Mouse (Mus musculus): ENCODE results near the gene Cdk11b. TPM values are rescaled to one million over a fixed set of nuclear protein-coding genes. Genes with fewer than 3 reads are reported as not detected.

Cdk11b gene
- polyA plus RNA-seq, 1 experiment, result 47.7 TPM

GRCm38 (mm10) chr4:155602753-155603152 lies 21.9 kb upstream of the Cdk11b start:
- H3K4me2 ChIP-seq (ENCODE audit: low read depth), result peak overlapping the region; percentile 77
- peaks cover 47% of the 10 kb centered on the region for H3K79me2 ChIP-seq (ENCODE audit: control insufficient read depth, insufficient read depth)
- peaks cover 12% of the 10 kb centered on the region for H3K36me3 ChIP-seq (ENCODE audit: control insufficient read depth, insufficient read depth)
- H3ac ChIP-seq (ENCODE audit: control insufficient read depth, insufficient read length), result no peak overlapping the region
- TF ChIP-seq CEBPB (IDR thresholded peaks at IDR 0.05; ENCODE audit: insufficient read depth, poor library complexity, severe bottlenecking), result no peak
- TF ChIP-seq REST (IDR thresholded peaks at IDR 0.05; ENCODE audit: insufficient read depth, insufficient read length), result no peak
- TF ChIP-seq USF1 (IDR thresholded peaks at IDR 0.05; ENCODE audit: low read depth), result no peak
- no peak for TF ChIP-seq MYOD1 (IDR thresholded peaks at IDR 0.05; ENCODE audit: control insufficient read depth in 1 of 3, insufficient read length in 2 of 3, low read depth in 2 of 3)
- TF ChIP-seq POLR2AphosphoS2 (IDR thresholded peaks at IDR 0.05; ENCODE audit: insufficient read length, low read depth), result no peak
- TF ChIP-seq MYOG (IDR thresholded peaks at IDR 0.05; ENCODE audit: control insufficient read depth in 1 of 3, insufficient read depth in 1 of 3, insufficient read length in 2 of 3, low read depth in 2 of 3), result no peak
- no peak for TF ChIP-seq TCF3 (IDR thresholded peaks at IDR 0.05; ENCODE audit: insufficient read length, low read depth)
- TF ChIP-seq E2F4 (IDR thresholded peaks at IDR 0.05; ENCODE audit: insufficient read depth), result no peak
- no peak for TF ChIP-seq TCF12 (IDR thresholded peaks at IDR 0.05; ENCODE audit: insufficient read depth, poor library complexity, severe bottlenecking)
- TF ChIP-seq MAX (IDR thresholded peaks at IDR 0.05; ENCODE audit: low read depth), result no peak
- no peak for TF ChIP-seq POLR2A (IDR thresholded peaks at IDR 0.05; ENCODE audit: insufficient read length, low read depth)
- no peak for TF ChIP-seq SRF (IDR thresholded peaks at IDR 0.05; ENCODE audit: control insufficient read depth, insufficient read length, low read depth)
- peak overlapping the region; percentile 67 for H3K4me3 ChIP-seq
- no peaks in the 10 kb centered on the region for H3K27me3 ChIP-seq (ENCODE audit: control insufficient read depth, insufficient read depth, insufficient read length)

DNA sequence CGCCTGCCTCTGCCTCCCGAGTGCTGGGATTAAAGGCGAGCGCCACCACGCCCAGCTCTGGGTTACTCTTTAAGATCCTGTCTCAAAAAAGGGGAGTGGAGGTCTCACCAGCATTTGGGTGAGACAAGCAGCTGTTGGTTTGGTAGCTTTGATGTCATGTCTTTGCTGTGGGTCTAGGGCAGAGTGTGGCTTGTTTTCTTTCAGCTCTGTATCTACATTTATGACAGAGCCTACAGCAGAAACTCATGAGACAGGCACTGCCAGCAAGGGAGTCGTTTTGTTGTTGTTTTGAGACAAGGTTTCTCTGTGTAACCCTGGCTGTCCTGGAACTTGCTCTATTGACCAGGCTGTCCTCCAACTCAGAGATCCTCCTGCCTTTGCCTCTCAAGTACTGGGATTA lies 20.9 kb upstream of the Cdk11b start:
- Histone ChIP-seq H3ac (ENCODE audit: control insufficient read depth, insufficient read length) (no peak overlapping the region), H3K36me3 (ENCODE audit: control insufficient read depth, insufficient read depth) (peaks cover 12% of the 10 kb centered on the region), H3K79me2 (ENCODE audit: control insufficient read depth, insufficient read depth) (peaks cover 48% of the 10 kb centered on the region), H3K4me3 (no peak overlapping the region), H3K27me3 (ENCODE audit: control insufficient read depth, insufficient read depth, insufficient read length) (no peaks in the 10 kb centered on the region), H3K4me2 (ENCODE audit: low read depth) (no peak overlapping the region)
- TF ChIP-seq TCF3 (IDR thresholded peaks at IDR 0.05; ENCODE audit: insufficient read length, low read depth) (no peak), REST (IDR thresholded peaks at IDR 0.05; ENCODE audit: insufficient read depth, insufficient read length) (no peak), USF1 (IDR thresholded peaks at IDR 0.05; ENCODE audit: low read depth) (no peak), E2F4 (IDR thresholded peaks at IDR 0.05; ENCODE audit: insufficient read depth) (no peak), POLR2A (IDR thresholded peaks at IDR 0.05; ENCODE audit: insufficient read length, low read depth) (no peak), POLR2AphosphoS2 (IDR thresholded peaks at IDR 0.05; ENCODE audit: insufficient read length, low read depth) (no peak), SRF (IDR thresholded peaks at IDR 0.05; ENCODE audit: control insufficient read depth, insufficient read length, low read depth) (no peak)

DNA sequence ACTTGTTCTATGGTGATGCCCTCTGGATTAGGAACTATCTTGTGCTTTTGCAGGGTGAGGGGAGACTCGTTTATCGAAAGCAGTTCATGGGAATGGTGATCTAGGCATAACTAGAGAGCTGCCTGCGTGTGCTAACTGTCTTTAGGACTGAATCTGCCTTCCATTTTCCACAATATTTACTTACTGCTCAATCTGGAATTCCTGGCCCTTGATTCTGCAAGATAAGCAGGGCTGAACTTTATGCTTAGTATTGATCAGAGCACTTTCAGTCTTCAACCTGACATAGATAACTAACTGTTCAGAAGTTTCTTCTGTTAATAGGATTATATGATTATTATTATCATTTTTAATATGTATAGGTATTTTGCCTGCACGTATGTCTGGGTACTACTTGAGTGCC lies 19.5 kb upstream of the Cdk11b start:
- Histone ChIP-seq H3K36me3 (ENCODE audit: control insufficient read depth, insufficient read depth) (peaks cover 18% of the 10 kb centered on the region), H3K79me2 (ENCODE audit: control insufficient read depth, insufficient read depth) (peaks cover 48% of the 10 kb centered on the region), H3K4me2 (ENCODE audit: low read depth) (no peak overlapping the region), H3K4me3 (no peak overlapping the region), H3ac (ENCODE audit: control insufficient read depth, insufficient read length) (no peak overlapping the region), H3K27me3 (ENCODE audit: control insufficient read depth, insufficient read depth, insufficient read length) (no peaks in the 10 kb centered on the region)
- TF ChIP-seq SRF (IDR thresholded peaks at IDR 0.05; ENCODE audit: control insufficient read depth, insufficient read length, low read depth), result no peak
- TF ChIP-seq POLR2A (IDR thresholded peaks at IDR 0.05; ENCODE audit: insufficient read length, low read depth), result no peak
- no peak for TF ChIP-seq E2F4 (IDR thresholded peaks at IDR 0.05; ENCODE audit: insufficient read depth)
- TF ChIP-seq MYOG (IDR thresholded peaks at IDR 0.05; ENCODE audit: control insufficient read depth in 1 of 3, insufficient read depth in 1 of 3, insufficient read length in 2 of 3, low read depth in 2 of 3), result no peak
- no peak for TF ChIP-seq MYOD1 (IDR thresholded peaks at IDR 0.05; ENCODE audit: control insufficient read depth in 1 of 3, insufficient read length in 2 of 3, low read depth in 2 of 3)
- no peak for TF ChIP-seq CEBPB (IDR thresholded peaks at IDR 0.05; ENCODE audit: insufficient read depth, poor library complexity, severe bottlenecking)
- TF ChIP-seq POLR2AphosphoS2 (IDR thresholded peaks at IDR 0.05; ENCODE audit: insufficient read length, low read depth), result no peak
- no peak for TF ChIP-seq MAX (IDR thresholded peaks at IDR 0.05; ENCODE audit: low read depth)
- TF ChIP-seq TCF12 (IDR thresholded peaks at IDR 0.05; ENCODE audit: insufficient read depth, poor library complexity, severe bottlenecking), result no peak
- no peak for TF ChIP-seq TCF3 (IDR thresholded peaks at IDR 0.05; ENCODE audit: insufficient read length, low read depth)
- no peak for TF ChIP-seq USF1 (IDR thresholded peaks at IDR 0.05; ENCODE audit: low read depth)
- TF ChIP-seq REST (IDR thresholded peaks at IDR 0.05; ENCODE audit: insufficient read depth, insufficient read length), result no peak

GRCm38 (mm10) chr4:155606825-155607224 lies 17.8 kb upstream of the Cdk11b start:
- Histone ChIP-seq H3K4me2 (ENCODE audit: low read depth) (no peak overlapping the region), H3K27me3 (ENCODE audit: control insufficient read depth, insufficient read depth, insufficient read length) (no peaks in the 10 kb centered on the region), H3K4me3 (no peak overlapping the region), H3ac (ENCODE audit: control insufficient read depth, insufficient read length) (no peak overlapping the region), H3K36me3 (ENCODE audit: control insufficient read depth, insufficient read depth) (peaks cover 21% of the 10 kb centered on the region), H3K79me2 (ENCODE audit: control insufficient read depth, insufficient read depth) (peaks cover 48% of the 10 kb centered on the region)
- TF ChIP-seq MYOG (IDR thresholded peaks at IDR 0.05; ENCODE audit: control insufficient read depth in 1 of 3, insufficient read depth in 1 of 3, insufficient read length in 2 of 3, low read depth in 2 of 3), result no peak
- no peak for TF ChIP-seq USF1 (IDR thresholded peaks at IDR 0.05; ENCODE audit: low read depth)
- no peak for TF ChIP-seq REST (IDR thresholded peaks at IDR 0.05; ENCODE audit: insufficient read depth, insufficient read length)
- TF ChIP-seq MAX (IDR thresholded peaks at IDR 0.05; ENCODE audit: low read depth), result no peak
- TF ChIP-seq SRF (IDR thresholded peaks at IDR 0.05; ENCODE audit: control insufficient read depth, insufficient read length, low read depth), result no peak
- no peak for TF ChIP-seq MYOD1 (IDR thresholded peaks at IDR 0.05; ENCODE audit: control insufficient read depth in 1 of 3, insufficient read length in 2 of 3, low read depth in 2 of 3)
- TF ChIP-seq TCF3 (IDR thresholded peaks at IDR 0.05; ENCODE audit: insufficient read length, low read depth), result no peak

GRCm38 (mm10) chr4:155611860-155612259 lies 12.8 kb upstream of the Cdk11b start:
- no peak overlapping the region for H3ac ChIP-seq (ENCODE audit: control insufficient read depth, insufficient read length)
- H3K4me3 ChIP-seq, result no peak overlapping the region

More at GRCm38 (mm10) chr4:155611860-155612259, 12.8 kb upstream of the Cdk11b start:
- Histone ChIP-seq H3K79me2 (ENCODE audit: control insufficient read depth, insufficient read depth) (peaks cover 4% of the 10 kb centered on the region), H3K4me2 (ENCODE audit: low read depth) (no peak overlapping the region), H3K27me3 (ENCODE audit: control insufficient read depth, insufficient read depth, insufficient read length) (no peaks in the 10 kb centered on the region), H3K36me3 (ENCODE audit: control insufficient read depth, insufficient read depth) (peaks cover 37% of the 10 kb centered on the region)
- TF ChIP-seq REST (IDR thresholded peaks at IDR 0.05; ENCODE audit: insufficient read depth, insufficient read length), result no peak
- TF ChIP-seq CEBPB (IDR thresholded peaks at IDR 0.05; ENCODE audit: insufficient read depth, poor library complexity, severe bottlenecking), result no peak
- no peak for TF ChIP-seq SRF (IDR thresholded peaks at IDR 0.05; ENCODE audit: control insufficient read depth, insufficient read length, low read depth)
- TF ChIP-seq MAX (IDR thresholded peaks at IDR 0.05; ENCODE audit: low read depth), result no peak
- TF ChIP-seq POLR2A (IDR thresholded peaks at IDR 0.05; ENCODE audit: insufficient read length, low read depth), result no peak
- no peak for TF ChIP-seq E2F4 (IDR thresholded peaks at IDR 0.05; ENCODE audit: insufficient read depth)
- no peak for TF ChIP-seq MYOG (IDR thresholded peaks at IDR 0.05; ENCODE audit: control insufficient read depth in 1 of 3, insufficient read depth in 1 of 3, insufficient read length in 2 of 3, low read depth in 2 of 3)
- no peak for TF ChIP-seq TCF3 (IDR thresholded peaks at IDR 0.05; ENCODE audit: insufficient read length, low read depth)

Data from myocyte (in vitro differentiated cells).